Mouse (Mus musculus): ENCODE data around the gene Hnf4a. TPM values are rescaled to one million over a fixed set of nuclear protein-coding genes. Genes with fewer than 3 reads are reported as not detected.

Hnf4a gene
- total and polyA plus RNA-seq, 3 experiments = 0.05 to 0.38 (median 0.17) TPM

DNA sequence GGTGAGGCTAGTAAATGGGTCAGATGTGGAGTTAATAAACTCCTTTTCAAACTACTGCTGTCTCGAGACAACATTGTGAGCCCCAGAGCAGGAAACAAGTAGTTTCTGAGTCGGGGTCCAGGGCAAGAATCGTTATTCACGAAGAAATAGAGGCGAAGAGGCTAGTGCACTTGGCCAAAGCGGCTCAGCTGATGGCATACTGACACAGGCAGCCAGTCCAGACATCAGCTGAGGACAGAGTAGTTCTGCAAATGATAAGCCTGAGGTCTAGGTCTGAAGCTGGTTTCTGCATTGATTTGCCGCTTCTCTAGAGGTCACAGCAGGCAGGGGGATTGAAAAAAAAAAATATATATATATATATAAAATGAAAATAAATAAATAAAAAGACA lies 95.1 kb downstream of the Hnf4a start:
- Histone ChIP-seq H3K27me3 (ENCODE audit: insufficient read depth, low read length) (peaks cover under 1% of the 10 kb centered on the region; the same call in 1 of the 2 replicates), H3K36me3 (replicated peaks) (no peaks in the 10 kb centered on the region), H3K4me1 (ENCODE audit: insufficient read depth, low read depth, low read length) (peaks cover 23% of the 10 kb centered on the region), H3K9me3 (replicated peaks) (no peaks in the 10 kb centered on the region), H3K4me3 (ENCODE audit: low read depth, low read length) (peak overlapping the region; percentile 90; the same call in 1 of the 2 replicates)
- DNase-seq (ENCODE audit: low spot score) = no peak
- no peak for TF ChIP-seq GATA2 (IDR thresholded peaks at IDR 0.05; ENCODE audit: borderline replicate concordance, low read depth, low read length)
- no peak for TF ChIP-seq POLR2AphosphoS5 (IDR thresholded peaks at IDR 0.05; ENCODE audit: insufficient replicate concordance, low read depth, low read length)
- TF ChIP-seq TAL1 (conservative IDR thresholded peaks at IDR 0.05; ENCODE audit: low read depth, low read length) = no peak
- no peak for TF ChIP-seq GATA1 (IDR thresholded peaks at IDR 0.05; ENCODE audit: borderline replicate concordance, low read length)
- ATAC-seq (ENCODE audit: extremely low read depth, insufficient number of reproducible peaks, low FRiP score, poor library complexity, severe bottlenecking) = no peak

DNA sequence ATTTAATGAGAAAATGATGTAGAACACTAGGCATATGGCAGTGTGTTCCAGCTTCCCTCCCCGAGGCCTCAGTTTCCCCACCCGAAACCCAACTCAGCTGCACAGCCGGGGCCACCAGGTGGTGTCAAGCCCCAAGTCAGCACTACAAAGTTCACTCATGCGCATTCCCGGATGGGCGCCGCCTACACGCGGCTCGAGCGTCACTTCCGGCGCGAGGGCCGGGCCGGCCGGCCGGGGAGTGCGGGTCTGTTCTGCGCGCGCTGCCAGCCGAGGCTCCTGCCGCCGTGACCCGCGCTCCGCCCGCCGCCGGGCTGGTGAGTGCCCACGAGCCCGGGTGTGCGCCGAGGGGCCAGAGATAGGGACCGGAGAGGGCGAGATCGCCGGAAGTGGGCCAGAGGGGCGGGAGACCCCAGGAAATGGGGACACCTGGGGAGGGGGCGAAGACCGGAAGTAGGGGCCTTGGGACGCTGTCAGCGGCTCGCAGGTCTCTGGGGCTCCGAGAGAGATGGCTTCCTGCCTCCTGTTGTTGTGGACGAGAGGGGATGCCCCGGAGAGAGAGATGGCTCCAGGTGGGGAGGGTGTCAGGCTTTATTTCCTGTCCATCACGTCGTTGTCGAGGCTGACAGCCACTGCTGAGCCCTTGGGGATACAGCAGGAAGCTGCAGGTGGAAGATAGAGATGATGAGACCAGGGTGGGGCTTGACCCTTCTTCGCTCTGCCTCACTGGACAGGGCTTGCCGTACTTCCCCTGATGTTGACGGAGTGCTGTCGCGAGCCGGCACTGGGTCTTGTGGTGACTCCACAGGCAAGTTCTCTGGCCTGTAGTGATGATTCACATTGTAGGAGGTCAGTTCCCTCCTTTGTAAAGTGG lies 95.7 kb downstream of the Hnf4a start, which contains the start of gene Ttpal:
Gene Ttpal, plus strand, starts transcription at position 214 of the 871 bp plus-strand sequence.
- Histone ChIP-seq H3K4me3 (ENCODE audit: low read depth, low read length) (peak within 1 kb of the TSS; percentile 90), H3K27me3 (ENCODE audit: insufficient read depth, low read length) (no peaks in the 10 kb centered on the region), H3K36me3 (replicated peaks) (peaks cover 4% of the 10 kb centered on the region), H3K9me3 (replicated peaks) (no peaks in the 10 kb centered on the region), H3K4me1 (ENCODE audit: insufficient read depth, low read depth, low read length) (peaks cover 26% of the 10 kb centered on the region)
- TF ChIP-seq POLR2AphosphoS5 (IDR thresholded peaks at IDR 0.05; ENCODE audit: insufficient replicate concordance, low read depth, low read length) (no peak), GATA2 (IDR thresholded peaks at IDR 0.05; ENCODE audit: borderline replicate concordance, low read depth, low read length) (no peak), TAL1 (conservative IDR thresholded peaks at IDR 0.05; ENCODE audit: low read depth, low read length) (no peak), CTCF (IDR thresholded peaks at IDR 0.05; ENCODE audit: low read depth, low read length) (no peak), GATA1 (IDR thresholded peaks at IDR 0.05; ENCODE audit: borderline replicate concordance, low read length) (no peak)
- ATAC-seq (ENCODE audit: extremely low read depth, insufficient number of reproducible peaks, low FRiP score, poor library complexity, severe bottlenecking) (peak; percentile 85), DNase-seq (ENCODE audit: low spot score) (peak; percentile 87)

DNA sequence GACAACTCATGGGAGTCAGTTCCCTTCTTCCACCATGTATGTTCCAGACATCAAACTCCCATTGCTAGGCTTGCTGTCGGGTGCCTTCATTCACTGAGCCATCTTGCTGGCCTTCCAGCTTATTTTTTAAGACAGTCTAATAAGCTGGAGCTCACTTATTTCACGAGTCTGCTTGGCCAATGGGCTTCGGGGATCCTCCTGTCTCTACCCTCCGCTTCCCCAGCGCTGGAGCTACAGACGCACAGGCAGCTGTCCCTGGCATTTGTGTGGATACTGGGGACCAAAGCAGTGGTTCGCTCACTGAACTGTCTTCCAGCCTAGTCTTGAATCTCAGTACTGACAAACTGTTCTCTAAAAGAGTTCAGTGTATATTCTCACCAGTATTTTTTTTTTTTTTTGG lies 99.6 kb downstream of the Hnf4a start:
- Histone ChIP-seq H3K4me3 (ENCODE audit: low read depth, low read length) (no peak overlapping the region), H3K9me3 (replicated peaks) (no peaks in the 10 kb centered on the region), H3K36me3 (replicated peaks) (peaks cover 20% of the 10 kb centered on the region), H3K27me3 (ENCODE audit: insufficient read depth, low read length) (no peaks in the 10 kb centered on the region), H3K4me1 (ENCODE audit: insufficient read depth, low read depth, low read length) (peaks cover 51% of the 10 kb centered on the region)
- no peak for ATAC-seq (ENCODE audit: extremely low read depth, insufficient number of reproducible peaks, low FRiP score, poor library complexity, severe bottlenecking)
- TF ChIP-seq TAL1 (conservative IDR thresholded peaks at IDR 0.05; ENCODE audit: low read depth, low read length) (no peak), CTCF (IDR thresholded peaks at IDR 0.05; ENCODE audit: low read depth, low read length) (no peak), POLR2AphosphoS5 (IDR thresholded peaks at IDR 0.05; ENCODE audit: insufficient replicate concordance, low read depth, low read length) (no peak), GATA1 (IDR thresholded peaks at IDR 0.05; ENCODE audit: borderline replicate concordance, low read length) (no peak), GATA2 (IDR thresholded peaks at IDR 0.05; ENCODE audit: borderline replicate concordance, low read depth, low read length) (no peak)
- no peak for DNase-seq (ENCODE audit: low spot score)

DNA sequence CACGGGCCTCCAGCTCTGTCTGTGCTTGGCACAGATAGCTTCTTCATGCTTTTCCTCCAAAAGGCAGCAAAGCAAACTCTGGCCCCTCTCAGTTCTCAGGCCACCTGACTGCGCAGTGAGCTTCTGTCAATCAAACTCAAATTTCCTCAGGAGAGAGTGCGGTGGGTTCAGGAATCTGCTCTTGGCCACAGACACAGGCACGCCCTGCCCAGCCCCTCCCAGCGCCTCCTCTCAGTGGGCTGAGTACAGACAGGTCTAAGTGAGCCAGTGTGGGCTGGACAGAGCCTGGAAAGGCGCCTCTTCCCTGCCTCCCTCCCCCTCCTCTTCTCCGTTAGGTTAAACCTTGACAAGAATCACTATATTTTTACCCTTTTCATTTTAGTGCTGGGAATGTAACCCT lies 101.4 kb downstream of the Hnf4a start:
- TF ChIP-seq GATA1 (IDR thresholded peaks at IDR 0.05; ENCODE audit: borderline replicate concordance, low read length) (no peak), CTCF (IDR thresholded peaks at IDR 0.05; ENCODE audit: low read depth, low read length) (no peak), TAL1 (conservative IDR thresholded peaks at IDR 0.05; ENCODE audit: low read depth, low read length) (no peak), POLR2AphosphoS5 (IDR thresholded peaks at IDR 0.05; ENCODE audit: insufficient replicate concordance, low read depth, low read length) (no peak), GATA2 (IDR thresholded peaks at IDR 0.05; ENCODE audit: borderline replicate concordance, low read depth, low read length) (no peak)
- peaks cover 40% of the 10 kb centered on the region for H3K4me1 ChIP-seq (ENCODE audit: insufficient read depth, low read depth, low read length)

DNA sequence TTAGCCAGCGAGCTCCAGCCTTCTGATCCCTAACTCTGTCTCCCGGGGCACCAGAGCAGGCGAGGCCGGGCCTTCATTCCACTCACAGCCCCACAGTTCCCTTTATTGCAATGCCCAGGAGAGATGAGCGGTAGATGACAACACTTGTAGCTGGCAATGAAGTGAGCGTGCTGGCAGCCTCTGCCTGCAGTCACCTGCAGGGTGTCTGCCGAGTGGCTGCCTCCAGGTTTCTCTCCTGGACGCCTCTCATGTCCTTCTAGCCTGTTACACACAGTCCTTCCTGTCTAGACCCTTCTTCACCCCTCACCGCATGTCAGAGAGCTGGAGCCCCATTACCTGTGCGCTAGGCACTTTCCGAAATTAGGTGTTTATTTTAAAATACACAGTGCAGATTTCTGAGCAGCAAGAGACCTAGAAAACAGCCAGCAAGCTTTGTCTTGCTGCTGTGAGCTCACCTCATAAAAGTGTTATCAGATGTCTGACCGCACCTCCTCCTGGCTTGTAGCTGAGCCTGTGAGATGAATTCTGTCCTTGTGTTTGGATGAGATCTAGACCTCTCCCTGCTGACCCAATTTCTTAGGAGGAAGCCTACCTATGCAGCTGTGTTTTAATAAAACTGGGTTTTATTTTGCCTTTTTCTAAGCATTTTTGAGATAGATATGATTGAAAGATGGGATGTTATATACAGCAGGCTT lies 102.8 kb downstream of the Hnf4a start:
- peak; percentile 62 for DNase-seq (ENCODE audit: low spot score)
- Histone ChIP-seq H3K27me3 (ENCODE audit: insufficient read depth, low read length) (no peaks in the 10 kb centered on the region), H3K4me1 (ENCODE audit: insufficient read depth, low read depth, low read length) (peaks cover 30% of the 10 kb centered on the region), H3K4me3 (ENCODE audit: low read depth, low read length) (peak overlapping the region; percentile 61; the same call in 1 of the 2 replicates), H3K9me3 (replicated peaks) (no peaks in the 10 kb centered on the region), H3K36me3 (replicated peaks) (peaks cover 46% of the 10 kb centered on the region)
- no peak for TF ChIP-seq GATA2 (IDR thresholded peaks at IDR 0.05; ENCODE audit: borderline replicate concordance, low read depth, low read length)
- no peak for TF ChIP-seq GATA1 (IDR thresholded peaks at IDR 0.05; ENCODE audit: borderline replicate concordance, low read length)
- no peak for TF ChIP-seq TAL1 (conservative IDR thresholded peaks at IDR 0.05; ENCODE audit: low read depth, low read length)
- TF ChIP-seq CTCF (IDR thresholded peaks at IDR 0.05; ENCODE audit: low read depth, low read length) = no peak
- no peak for TF ChIP-seq POLR2AphosphoS5 (IDR thresholded peaks at IDR 0.05; ENCODE audit: insufficient replicate concordance, low read depth, low read length)
- ATAC-seq (ENCODE audit: extremely low read depth, insufficient number of reproducible peaks, low FRiP score, poor library complexity, severe bottlenecking) = peak; percentile 92

More for the DNA sequence above, 101.4 kb downstream of the Hnf4a start:
- ATAC-seq (ENCODE audit: extremely low read depth, insufficient number of reproducible peaks, low FRiP score, poor library complexity, severe bottlenecking) = no peak
- Histone ChIP-seq H3K4me3 (ENCODE audit: low read depth, low read length) (no peak overlapping the region), H3K27me3 (ENCODE audit: insufficient read depth, low read length) (no peaks in the 10 kb centered on the region), H3K9me3 (replicated peaks) (no peaks in the 10 kb centered on the region), H3K36me3 (replicated peaks) (peaks cover 34% of the 10 kb centered on the region)
- DNase-seq (ENCODE audit: low spot score) = no peak

DNA sequence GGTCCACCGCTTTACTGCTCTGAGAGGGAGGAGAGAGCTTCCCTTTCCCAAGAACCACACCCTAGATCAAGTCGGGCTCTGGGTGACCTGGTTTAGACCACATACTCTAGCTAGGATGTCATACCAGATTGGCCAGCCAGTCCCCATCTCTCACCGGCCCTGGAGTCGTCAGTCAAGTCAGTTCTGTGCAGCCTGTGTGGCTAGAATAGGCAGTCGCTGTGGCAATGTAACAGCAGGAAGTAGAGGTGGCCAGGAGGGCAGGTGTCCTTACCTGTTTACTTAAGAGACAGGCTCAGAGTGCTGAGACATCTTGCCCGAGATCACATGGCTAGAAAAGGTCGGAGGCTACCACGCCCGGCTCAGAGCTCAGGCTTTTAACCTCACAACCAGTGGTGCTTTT lies 104.6 kb downstream of the Hnf4a start:
- H3K36me3 ChIP-seq (replicated peaks) = peaks cover 63% of the 10 kb centered on the region
- H3K4me3 ChIP-seq (ENCODE audit: low read depth, low read length) = no peak overlapping the region
- no peaks in the 10 kb centered on the region for H3K9me3 ChIP-seq (replicated peaks)
- ATAC-seq (ENCODE audit: extremely low read depth, insufficient number of reproducible peaks, low FRiP score, poor library complexity, severe bottlenecking) (no peak), DNase-seq (ENCODE audit: low spot score) (no peak)
- TF ChIP-seq GATA1 (IDR thresholded peaks at IDR 0.05; ENCODE audit: borderline replicate concordance, low read length) (no peak), CTCF (IDR thresholded peaks at IDR 0.05; ENCODE audit: low read depth, low read length) (no peak), TAL1 (conservative IDR thresholded peaks at IDR 0.05; ENCODE audit: low read depth, low read length) (no peak), GATA2 (IDR thresholded peaks at IDR 0.05; ENCODE audit: borderline replicate concordance, low read depth, low read length) (no peak), POLR2AphosphoS5 (IDR thresholded peaks at IDR 0.05; ENCODE audit: insufficient replicate concordance, low read depth, low read length) (no peak)
- H3K27me3 ChIP-seq (ENCODE audit: insufficient read depth, low read length) = no peaks in the 10 kb centered on the region
- peaks cover 30% of the 10 kb centered on the region for H3K4me1 ChIP-seq (ENCODE audit: insufficient read depth, low read depth, low read length)
